Comparison of ENCODE assay signal across 24 mouse cellular contexts in genomic region chr1:90609363-90609762, GRCm38 (mm10).
"Had no signal": no experiment of that assay in that cellular context is flagged by ENCODE, and none has a peak within 500 bp of the region (broad histone marks: within the 10 kb centered on the region; RNA-seq: fewer than 3 reads in every experiment).

No protein-coding gene starts in this region.

- H3K9me3 ChIP-seq: heart, embryonic 10.5 days; heart, embryonic 12.5 days; hindbrain, embryonic 10.5 days; hindbrain, embryonic 13.5 days; hindbrain, embryonic 15.5 days; kidney, embryonic 15.5 days; limb, embryonic 12.5 days; liver, embryonic 13.5 days had no signal

- H3K27me3 ChIP-seq: heart, embryonic 12.5 days; hindbrain, embryonic 13.5 days; hindbrain, embryonic 15.5 days; kidney, embryonic 15.5 days; limb, embryonic 12.5 days; liver, embryonic 13.5 days had no signal

- H3K4me2 ChIP-seq: heart, embryonic 12.5 days; hindbrain, embryonic 13.5 days; hindbrain, embryonic 15.5 days; kidney, embryonic 15.5 days; limb, embryonic 12.5 days; liver, embryonic 13.5 days had no signal

- DNase-seq: gastrocnemius, postnatal 14 days; gastrocnemius, postnatal 36 days; heart, adult 18-20 months; heart, postnatal 10 days; heart, postnatal 4 days; kidney, adult 11 months; kidney, adult 2 months; kidney, adult 9 months; kidney, postnatal 14 days; kidney, postnatal 36 days; layer of hippocampus, adult 9-11 months; layer of hippocampus, postnatal 36 days; left cerebral cortex, postnatal 4 days; liver, embryonic 13.5 days had no signal

- ATAC-seq: hindbrain, postnatal 0 days; intestine, embryonic 16.5 days had no signal

- H3K4me3 ChIP-seq: heart, embryonic 10.5 days; heart, embryonic 12.5 days; hindbrain, embryonic 10.5 days; hindbrain, embryonic 13.5 days; hindbrain, embryonic 15.5 days; kidney, embryonic 15.5 days; limb, embryonic 12.5 days; liver, embryonic 13.5 days had no signal

- H3K9ac ChIP-seq: heart, embryonic 12.5 days; hindbrain, embryonic 13.5 days; hindbrain, embryonic 15.5 days; kidney, embryonic 15.5 days; limb, embryonic 12.5 days; liver, embryonic 13.5 days had no signal

- H3K27ac ChIP-seq: heart, embryonic 10.5 days; hindbrain, embryonic 10.5 days; hindbrain, embryonic 13.5 days; hindbrain, embryonic 15.5 days; hindbrain, postnatal 0 days; kidney, embryonic 15.5 days; kidney, postnatal 0 days; limb, embryonic 12.5 days; liver, embryonic 13.5 days had no signal
